Mouse (Mus musculus) heart, embryonic 10.5 days (tissue): Measurements from ENCODE around the gene BC048562. TPM values are rescaled to one million over a fixed set of nuclear protein-coding genes. Genes with fewer than 3 reads are reported as not detected.

Experiments used
- DNase-seq: peaks from one replicate; pipeline ENCODE4 v3.0.0-alpha.2; 2017; ENCODE audit warnings: low spot score
- H3K27ac ChIP-seq: fragments of 300-500 bp; sonication (generic); 2 replicates; pipeline ENCODE4 v1.5.1; 2016; ENCODE audit warnings: mild to moderate bottlenecking
- H3K27me3 ChIP-seq: fragments of 300-500 bp; sonication (generic); 2 replicates; pipeline ENCODE4 v1.6.1; 2016; ENCODE audit warnings: mild to moderate bottlenecking; ENCODE audit not compliant: poor library complexity, insufficient read depth, severe bottlenecking
- H3K36me3 ChIP-seq: fragments of 300-500 bp; sonication (generic); 2 replicates; pipeline ENCODE4 v1.6.1; 2016; ENCODE audit warnings: mild to moderate bottlenecking, moderate library complexity
- H3K4me1 ChIP-seq: fragments of 300-500 bp; sonication (generic); 2 replicates; pipeline ENCODE4 v1.6.1; 2016; ENCODE audit warnings: mild to moderate bottlenecking
- H3K4me3 ChIP-seq: fragments of 300-500 bp; sonication (generic); 2 replicates; pipeline ENCODE4 v1.5.1; 2016; ENCODE audit warnings: mild to moderate bottlenecking, moderate library complexity
- H3K9me3 ChIP-seq: fragments of 300-500 bp; sonication (generic); 2 replicates; pipeline ENCODE4 v1.6.1; 2016; ENCODE audit warnings: mild to moderate bottlenecking, moderate library complexity
- WGBS: fragments of 180-500 bp; shearing (Covaris S2); methylation state at CpG from one replicate; pipeline ENCODE4 v1.1.7; 2016; 5-methylcytosine and 5-hydroxymethylcytosine counted together
- polyA plus RNA-seq: library from polyadenylated mRNA; unstranded; fragments of >200 nt; fragmentation: Nextera tagmentation; extraction: Ambion mirVana; gene quantifications from 2 replicates; pipeline ENCODE4 v1.2.1, GENCODE M21; 2016

Gene BC048562
- polyA plus RNA-seq, 1 experiment from 2014 or later = not detected

- Histone ChIP-seq H3K36me3 (peaks cover 23% of the 10 kb centered on the region), H3K4me3 (no peak overlapping the region), H3K9me3 (no peaks in the 10 kb centered on the region), H3K27ac (no peak overlapping the region), H3K27me3 (no peaks in the 10 kb centered on the region), H3K4me1 (no peaks in the 10 kb centered on the region)
- DNase-seq = no peak
- WGBS = 65% methylated on average over 4 of the region's 4 CpGs
These were observed 33.6 kb downstream of the BC048562 start for GRCm38 (mm10) chr9:108469845-108470244.

DNA sequence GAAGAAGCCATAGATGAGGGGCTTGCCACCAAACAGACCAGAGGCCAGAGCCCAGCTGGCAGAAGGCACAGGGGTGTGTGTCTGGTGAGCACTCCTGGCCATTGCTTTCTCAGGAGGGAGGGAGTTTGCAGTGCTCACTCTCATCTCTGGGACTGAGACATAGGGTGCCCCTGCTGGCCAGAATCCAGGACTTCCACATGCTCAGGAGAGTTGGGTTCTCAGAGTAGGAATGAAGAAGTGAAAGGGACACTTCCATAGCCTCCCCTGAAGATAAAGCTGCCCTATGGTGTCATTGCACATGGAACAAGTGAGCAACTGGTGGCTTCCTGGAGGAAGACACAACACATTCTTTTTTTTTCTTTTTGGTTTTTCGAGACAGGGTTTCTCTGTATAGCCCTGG, 38.2 kb downstream of the BC048562 start:
- H3K9me3 ChIP-seq = no peaks in the 10 kb centered on the region
- no peaks in the 10 kb centered on the region for H3K27me3 ChIP-seq
- H3K27ac ChIP-seq = no peak overlapping the region
- WGBS = 50% methylated on average over 1 of the region's 1 CpGs
- H3K36me3 ChIP-seq = no peaks in the 10 kb centered on the region
- peaks cover 9% of the 10 kb centered on the region for H3K4me1 ChIP-seq
- no peak for DNase-seq
- no peak overlapping the region for H3K4me3 ChIP-seq

- peaks cover 35% of the 10 kb centered on the region for H3K4me1 ChIP-seq
- DNase-seq = peak; percentile 93
- H3K36me3 ChIP-seq = peaks cover 27% of the 10 kb centered on the region
- H3K27ac ChIP-seq = peak overlapping the region; percentile 94
- H3K4me3 ChIP-seq = peak overlapping the region; percentile 67
- no peaks in the 10 kb centered on the region for H3K9me3 ChIP-seq
- H3K27me3 ChIP-seq = no peaks in the 10 kb centered on the region
- WGBS = under 1% methylated on average over 20 of the region's 20 CpGs
These were observed 42.4 kb downstream of the BC048562 start for GRCm38 (mm10) chr9:108478638-108479156.

- Histone ChIP-seq H3K36me3 (peaks cover 33% of the 10 kb centered on the region), H3K4me1 (peaks cover 35% of the 10 kb centered on the region), H3K9me3 (no peaks in the 10 kb centered on the region), H3K27ac (peak overlapping the region; percentile 94), H3K27me3 (no peaks in the 10 kb centered on the region), H3K4me3 (peak overlapping the region; percentile 67)
- WGBS = 38% methylated on average over 11 of the region's 11 CpGs
- no peak for DNase-seq
These were observed 43.0 kb downstream of the BC048562 start for GRCm38 (mm10) chr9:108479241-108479640.

- H3K4me1 ChIP-seq = peaks cover 35% of the 10 kb centered on the region
- no peak for DNase-seq
- H3K4me3 ChIP-seq = peak within 1 kb of the TSS; percentile 67
- peaks cover 39% of the 10 kb centered on the region for H3K36me3 ChIP-seq
- peak within 1 kb of the TSS; percentile 94 for H3K27ac ChIP-seq
- no peaks in the 10 kb centered on the region for H3K9me3 ChIP-seq
- H3K27me3 ChIP-seq = no peaks in the 10 kb centered on the region
- 10% methylated on average over 10 of the region's 10 CpGs for WGBS
These were observed 43.6 kb downstream of the BC048562 start, which contains the start of gene Lamb2 for GRCm38 (mm10) chr9:108479721-108480351. Gene Lamb2, plus strand, starts transcription at chr9:108479736.

- Histone ChIP-seq H3K9me3 (no peaks in the 10 kb centered on the region), H3K27ac (peak overlapping the region; percentile 94), H3K36me3 (peaks cover 50% of the 10 kb centered on the region), H3K27me3 (no peaks in the 10 kb centered on the region), H3K4me1 (peaks cover 35% of the 10 kb centered on the region), H3K4me3 (peak overlapping the region; percentile 67)
- DNase-seq = no peak
- WGBS = 85% methylated on average over 28 of the region's 28 CpGs
These were observed 44.7 kb downstream of the BC048562 start for GRCm38 (mm10) chr9:108480813-108481519.

- Histone ChIP-seq H3K9me3 (no peaks in the 10 kb centered on the region), H3K36me3 (peaks cover 57% of the 10 kb centered on the region), H3K4me3 (peak overlapping the region; percentile 67; the same call in 1 of the 2 replicates), H3K27me3 (no peaks in the 10 kb centered on the region), H3K27ac (peak overlapping the region; percentile 70), H3K4me1 (peaks cover 35% of the 10 kb centered on the region)
- no peak for DNase-seq
- 82% methylated on average over 19 of the region's 19 CpGs for WGBS
These were observed 45.4 kb downstream of the BC048562 start for GRCm38 (mm10) chr9:108481520-108482210.

DNA sequence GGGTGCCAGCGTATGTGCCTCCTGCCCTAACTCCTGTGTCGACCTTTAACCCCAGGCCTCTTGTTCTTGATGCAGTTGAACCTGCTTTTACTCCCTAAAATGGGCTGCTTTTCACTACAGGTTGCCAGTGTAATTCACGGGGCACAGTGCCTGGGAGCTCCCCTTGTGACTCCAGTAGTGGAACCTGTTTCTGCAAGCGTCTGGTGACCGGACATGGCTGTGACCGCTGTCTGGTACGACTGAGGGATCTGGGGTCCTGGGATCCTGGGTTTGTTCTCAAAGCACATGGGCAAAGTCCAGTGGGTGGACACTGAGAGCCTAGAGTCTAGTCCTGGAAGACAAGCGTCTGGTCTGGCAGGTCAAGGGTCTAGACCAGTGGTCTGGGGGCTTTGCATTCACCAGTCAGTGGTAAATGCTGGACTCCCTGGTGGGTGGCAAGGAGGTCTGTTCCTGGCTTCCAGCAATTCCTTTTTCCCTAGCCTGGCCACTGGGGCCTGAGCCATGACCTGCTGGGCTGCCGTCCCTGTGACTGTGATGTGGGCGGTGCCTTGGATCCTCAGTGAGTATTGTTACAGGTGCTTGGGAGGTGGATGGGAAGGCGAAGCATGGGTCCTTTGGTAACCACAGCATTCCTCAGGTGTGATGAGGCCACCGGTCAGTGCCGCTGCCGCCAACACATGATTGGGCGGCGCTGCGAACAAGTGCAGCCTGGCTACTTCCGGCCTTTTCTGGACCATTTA, 46.9 kb downstream of the BC048562 start:
- no peak for DNase-seq

DNA sequence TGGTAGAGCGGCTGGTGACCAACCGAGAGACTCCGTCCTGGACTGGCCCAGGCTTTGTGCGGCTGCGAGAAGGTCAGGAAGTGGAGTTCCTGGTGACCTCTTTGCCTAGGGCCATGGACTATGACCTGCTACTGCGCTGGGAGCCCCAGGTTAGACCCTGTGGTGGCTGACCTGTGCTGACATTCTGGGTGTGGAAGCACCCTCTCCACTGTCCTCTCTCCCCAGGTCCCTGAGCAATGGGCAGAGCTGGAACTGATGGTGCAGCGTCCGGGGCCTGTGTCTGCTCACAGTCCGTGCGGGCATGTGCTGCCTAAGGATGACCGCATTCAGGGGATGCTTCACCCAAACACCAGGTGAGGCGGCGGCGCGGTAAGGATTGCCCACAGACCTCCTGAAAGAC, 47.7 kb downstream of the BC048562 start:
- Histone ChIP-seq H3K27me3 (no peaks in the 10 kb centered on the region), H3K4me3 (no peak overlapping the region), H3K36me3 (peaks cover 81% of the 10 kb centered on the region), H3K4me1 (peaks cover 31% of the 10 kb centered on the region), H3K27ac (no peak overlapping the region), H3K9me3 (no peaks in the 10 kb centered on the region)
- DNase-seq = no peak
- 92% methylated on average over 15 of the region's 15 CpGs for WGBS

More for the DNA sequence above, 46.9 kb downstream of the BC048562 start:
- 92% methylated on average over 18 of the region's 18 CpGs for WGBS
- peaks cover 35% of the 10 kb centered on the region for H3K4me1 ChIP-seq
- H3K36me3 ChIP-seq = peaks cover 73% of the 10 kb centered on the region
- no peaks in the 10 kb centered on the region for H3K9me3 ChIP-seq
- H3K4me3 ChIP-seq = no peak overlapping the region
- no peak overlapping the region for H3K27ac ChIP-seq
- no peaks in the 10 kb centered on the region for H3K27me3 ChIP-seq

DNA sequence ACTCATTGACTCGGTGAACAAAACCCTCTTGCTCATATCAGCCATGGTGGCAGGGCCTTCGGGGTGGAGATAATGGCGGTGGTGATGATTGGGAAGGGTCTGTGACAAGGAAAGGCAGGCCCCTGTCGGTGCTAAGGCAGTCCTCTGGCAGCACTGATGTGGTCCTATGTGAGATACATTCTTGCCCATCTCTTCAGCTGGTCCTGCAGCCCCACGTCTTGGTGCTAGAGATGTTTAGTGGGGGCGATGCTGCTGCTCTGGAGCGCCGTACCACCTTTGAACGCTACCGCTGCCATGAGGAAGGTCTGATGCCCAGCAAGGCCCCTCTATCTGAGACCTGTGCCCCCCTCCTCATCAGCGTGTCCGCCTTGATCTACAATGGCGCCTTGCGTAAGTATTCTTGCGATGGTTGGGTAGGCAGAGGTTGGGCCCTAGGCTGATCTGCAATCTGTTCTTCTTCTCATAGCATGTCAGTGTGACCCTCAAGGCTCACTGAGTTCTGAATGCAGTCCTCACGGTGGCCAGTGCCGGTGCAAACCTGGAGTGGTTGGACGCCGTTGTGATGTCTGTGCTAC, 49.1 kb downstream of the BC048562 start:
- DNase-seq = no peak
- 89% methylated on average over 19 of the region's 19 CpGs for WGBS
- H3K27me3 ChIP-seq = no peaks in the 10 kb centered on the region
- no peaks in the 10 kb centered on the region for H3K9me3 ChIP-seq
- peaks cover 92% of the 10 kb centered on the region for H3K36me3 ChIP-seq
- no peak overlapping the region for H3K27ac ChIP-seq
- H3K4me3 ChIP-seq = no peak overlapping the region
- peaks cover 31% of the 10 kb centered on the region for H3K4me1 ChIP-seq

DNA sequence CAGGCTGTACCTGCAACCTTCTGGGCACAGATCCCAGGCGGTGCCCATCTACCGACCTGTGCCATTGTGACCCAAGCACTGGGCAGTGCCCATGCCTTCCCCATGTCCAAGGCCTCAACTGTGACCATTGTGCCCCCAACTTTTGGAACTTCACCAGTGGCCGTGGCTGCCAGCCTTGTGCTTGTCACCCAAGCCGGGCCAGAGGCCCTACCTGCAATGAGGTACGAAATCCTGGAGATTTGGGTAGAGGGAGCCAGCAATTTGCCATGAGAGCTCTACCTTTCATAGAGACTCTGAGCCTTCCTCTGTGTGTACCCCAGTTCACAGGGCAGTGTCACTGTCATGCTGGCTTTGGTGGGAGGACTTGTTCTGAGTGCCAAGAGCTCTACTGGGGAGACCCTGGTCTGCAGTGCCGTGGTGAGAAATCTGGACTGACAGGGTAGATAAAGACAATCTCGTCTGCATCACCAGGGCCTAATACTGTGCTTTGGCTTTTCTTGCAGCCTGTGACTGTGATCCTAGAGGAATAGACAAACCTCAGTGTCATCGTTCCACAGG, 50.8 kb downstream of the BC048562 start:
- Histone ChIP-seq H3K9me3 (no peaks in the 10 kb centered on the region), H3K4me3 (no peak overlapping the region), H3K27ac (no peak overlapping the region), H3K27me3 (no peaks in the 10 kb centered on the region), H3K4me1 (peaks cover 24% of the 10 kb centered on the region), H3K36me3 (peaks cover 85% of the 10 kb centered on the region)
- 86% methylated on average over 8 of the region's 8 CpGs for WGBS
- DNase-seq = no peak

DNA sequence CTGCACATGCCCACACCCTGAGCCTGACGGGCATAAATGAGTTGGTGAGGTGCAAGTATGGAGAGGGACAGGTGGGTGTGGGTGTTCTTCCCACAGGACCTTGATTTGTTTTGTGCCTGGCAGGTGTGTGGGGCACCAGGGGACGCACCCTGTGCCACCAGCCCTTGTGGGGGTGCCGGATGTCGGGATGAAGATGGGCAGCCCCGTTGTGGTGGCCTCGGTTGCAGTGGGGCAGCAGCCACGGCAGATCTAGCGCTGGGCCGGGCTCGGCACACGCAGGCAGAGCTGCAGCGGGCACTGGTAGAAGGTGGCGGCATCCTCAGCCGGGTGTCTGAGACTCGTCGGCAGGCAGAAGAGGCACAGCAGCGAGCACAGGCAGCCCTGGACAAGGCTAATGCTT, 52.1 kb downstream of the BC048562 start:
- peaks cover 85% of the 10 kb centered on the region for H3K36me3 ChIP-seq

More for the DNA sequence above, 52.1 kb downstream of the BC048562 start:
- H3K4me3 ChIP-seq = no peak overlapping the region
- H3K4me1 ChIP-seq = peaks cover 29% of the 10 kb centered on the region
- H3K27me3 ChIP-seq = no peaks in the 10 kb centered on the region
- no peak overlapping the region for H3K27ac ChIP-seq
- DNase-seq = no peak
- WGBS = 89% methylated on average over 17 of the region's 17 CpGs
- H3K9me3 ChIP-seq = no peaks in the 10 kb centered on the region
